Mouse (Mus musculus): ENCODE data around the gene Degs1. TPM values are rescaled to one million over a fixed set of nuclear protein-coding genes. Genes with fewer than 3 reads are reported as not detected.

Gene Degs1
- polyA plus RNA-seq, 1 experiment from 2014 or later, result 51.0 TPM

DNA sequence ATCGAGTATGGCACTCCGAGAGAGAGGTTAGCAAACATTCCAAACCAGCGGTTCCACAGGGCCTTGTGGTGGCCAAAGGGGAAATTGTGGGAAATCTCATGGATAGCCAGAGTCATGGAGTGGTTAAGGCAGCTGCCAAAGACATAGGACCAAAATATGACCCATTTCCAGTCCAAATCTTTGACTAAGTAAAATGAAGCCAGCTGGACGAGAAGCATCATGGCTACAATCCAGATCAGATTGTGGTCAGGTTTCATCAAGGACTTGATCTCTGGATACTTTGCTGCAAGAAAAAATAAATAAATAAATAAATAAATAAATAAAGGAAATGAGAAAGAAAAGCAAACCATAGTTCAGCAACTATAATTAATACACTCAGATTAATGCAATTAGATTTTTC, 3.2 kb downstream of the Degs1 start:
- no peaks in the 10 kb centered on the region for H3K9me3 ChIP-seq
- WGBS, result 97% methylated on average over 4 of the region's 4 CpGs
- no peak overlapping the region for H3K4me3 ChIP-seq (replicated peaks)
- peaks cover 43% of the 10 kb centered on the region for H3K36me3 ChIP-seq
- no peak overlapping the region for H3K27ac ChIP-seq
- H3K4me1 ChIP-seq (replicated peaks), result peaks cover 24% of the 10 kb centered on the region
- no peak for ATAC-seq
- no peak overlapping the region for H3K4me2 ChIP-seq (replicated peaks)
- H3K9ac ChIP-seq (replicated peaks), result no peak overlapping the region
- H3K27me3 ChIP-seq, result peaks cover 10% of the 10 kb centered on the region

DNA sequence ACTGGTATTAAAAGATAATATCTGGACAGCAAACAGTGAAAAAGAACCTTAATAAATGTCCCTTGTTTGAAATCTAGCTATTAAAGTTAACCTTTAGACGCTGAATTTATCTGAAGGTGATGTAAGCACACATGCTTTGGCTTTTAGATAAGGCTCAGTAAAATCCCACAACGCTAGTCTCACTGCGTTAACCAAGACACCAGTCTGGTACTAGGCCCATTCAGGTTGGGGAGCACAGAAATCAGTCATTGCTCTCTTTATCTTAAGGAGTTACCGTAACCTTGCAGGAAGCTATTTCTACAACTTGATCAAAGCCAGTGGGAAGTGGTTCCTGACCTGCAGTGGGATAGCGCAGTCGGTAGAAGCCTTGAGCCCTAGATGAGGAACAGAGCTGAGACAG, 7.5 kb downstream of the Degs1 start:
- Histone ChIP-seq H3K9me3 (no peaks in the 10 kb centered on the region), H3K4me1 (replicated peaks) (peaks cover 1% of the 10 kb centered on the region; the same call in 1 of the 2 replicates), H3K27me3 (no peaks in the 10 kb centered on the region), H3K4me2 (replicated peaks) (no peak overlapping the region), H3K27ac (no peak overlapping the region), H3K36me3 (peaks cover 59% of the 10 kb centered on the region), H3K4me3 (replicated peaks) (no peak overlapping the region), H3K9ac (replicated peaks) (no peak overlapping the region)
- 97% methylated on average over 6 of the region's 6 CpGs for WGBS
- ATAC-seq, result no peak

DNA sequence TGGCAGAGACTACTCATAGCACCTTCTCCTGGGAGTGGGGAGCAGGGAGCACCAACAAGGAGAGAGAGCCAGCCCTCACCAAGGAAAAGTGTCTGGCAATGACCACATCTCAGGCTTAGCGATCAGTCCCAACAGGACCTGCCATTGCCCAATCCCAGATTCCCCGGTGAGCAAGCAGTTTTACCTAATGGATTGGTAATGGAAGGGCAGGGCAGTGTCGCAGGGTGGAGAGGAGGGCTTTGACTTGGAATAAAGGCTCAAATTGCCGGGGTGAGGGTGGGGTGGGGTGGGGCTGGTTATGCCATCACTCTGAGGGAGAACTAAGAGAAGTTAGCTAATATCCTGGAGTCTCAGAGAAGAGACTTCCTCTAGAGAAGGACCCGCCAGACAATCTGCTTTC, 11.0 kb downstream of the Degs1 start:
- Histone ChIP-seq H3K4me3 (replicated peaks) (no peak overlapping the region), H3K4me1 (replicated peaks) (peaks cover 4% of the 10 kb centered on the region; the same call in 1 of the 2 replicates), H3K4me2 (replicated peaks) (no peak overlapping the region), H3K27ac (no peak overlapping the region), H3K9ac (replicated peaks) (no peak overlapping the region), H3K27me3 (no peaks in the 10 kb centered on the region), H3K36me3 (peaks cover 32% of the 10 kb centered on the region), H3K9me3 (no peaks in the 10 kb centered on the region)
- 82% methylated on average over 5 of the region's 5 CpGs for WGBS
- no peak for ATAC-seq

DNA sequence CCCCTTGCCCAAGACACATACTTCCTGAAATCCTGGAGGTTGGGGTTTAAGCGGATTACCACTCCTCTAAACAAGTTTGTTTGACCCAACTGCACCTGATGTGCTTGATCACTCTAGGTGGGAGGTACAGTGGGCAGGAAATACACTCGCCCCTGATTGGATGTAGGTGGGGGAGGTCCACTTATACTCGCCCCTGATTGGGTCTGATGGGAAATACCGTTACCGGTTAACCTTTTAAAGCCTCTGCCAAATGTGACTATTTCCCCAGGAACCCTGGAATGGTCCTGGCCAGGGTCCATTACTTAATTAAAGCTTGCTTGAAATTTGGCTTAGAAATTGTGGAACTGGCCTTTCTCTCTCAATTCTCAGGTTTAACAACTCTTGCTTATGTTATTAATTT, 11.5 kb downstream of the Degs1 start:
- Histone ChIP-seq H3K9ac (replicated peaks) (no peak overlapping the region), H3K27ac (no peak overlapping the region), H3K27me3 (no peaks in the 10 kb centered on the region), H3K4me2 (replicated peaks) (no peak overlapping the region), H3K9me3 (no peaks in the 10 kb centered on the region), H3K4me3 (replicated peaks) (no peak overlapping the region), H3K36me3 (peaks cover 28% of the 10 kb centered on the region), H3K4me1 (replicated peaks) (peaks cover 4% of the 10 kb centered on the region; the same call in 1 of the 2 replicates)
- 91% methylated on average over 5 of the region's 5 CpGs for WGBS
- ATAC-seq, result no peak

DNA sequence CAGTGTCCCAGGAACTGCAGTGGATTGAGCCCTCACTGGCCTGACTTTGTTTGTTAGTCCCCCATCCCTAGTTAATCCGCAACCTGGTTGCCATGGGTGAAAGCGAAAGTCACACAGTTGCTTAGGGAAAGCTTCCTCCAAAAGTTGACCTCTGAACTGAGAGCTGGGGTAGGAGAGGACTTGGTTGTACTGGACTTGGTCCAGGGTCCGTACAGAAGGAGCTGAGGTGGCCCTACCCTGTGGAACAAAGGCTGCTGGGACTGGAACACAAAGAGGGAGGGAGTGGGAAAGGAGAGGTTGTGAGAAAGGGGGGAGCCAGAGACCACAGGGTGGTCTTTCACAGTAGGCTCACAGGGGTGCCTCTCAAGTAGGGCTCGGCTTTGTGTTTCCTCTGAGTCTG, 14.3 kb downstream of the Degs1 start:
- no peak overlapping the region for H3K27ac ChIP-seq
- peaks cover 12% of the 10 kb centered on the region; the same call in 1 of the 2 replicates for H3K36me3 ChIP-seq
- H3K4me3 ChIP-seq (replicated peaks), result no peak overlapping the region
- no peaks in the 10 kb centered on the region for H3K9me3 ChIP-seq
- no peak overlapping the region for H3K9ac ChIP-seq (replicated peaks)
- H3K4me2 ChIP-seq (replicated peaks), result no peak overlapping the region
- WGBS, result 35% methylated on average over 4 of the region's 4 CpGs
- peaks cover 4% of the 10 kb centered on the region; the same call in 1 of the 2 replicates for H3K4me1 ChIP-seq (replicated peaks)
- ATAC-seq, result no peak
- H3K27me3 ChIP-seq, result no peaks in the 10 kb centered on the region

DNA sequence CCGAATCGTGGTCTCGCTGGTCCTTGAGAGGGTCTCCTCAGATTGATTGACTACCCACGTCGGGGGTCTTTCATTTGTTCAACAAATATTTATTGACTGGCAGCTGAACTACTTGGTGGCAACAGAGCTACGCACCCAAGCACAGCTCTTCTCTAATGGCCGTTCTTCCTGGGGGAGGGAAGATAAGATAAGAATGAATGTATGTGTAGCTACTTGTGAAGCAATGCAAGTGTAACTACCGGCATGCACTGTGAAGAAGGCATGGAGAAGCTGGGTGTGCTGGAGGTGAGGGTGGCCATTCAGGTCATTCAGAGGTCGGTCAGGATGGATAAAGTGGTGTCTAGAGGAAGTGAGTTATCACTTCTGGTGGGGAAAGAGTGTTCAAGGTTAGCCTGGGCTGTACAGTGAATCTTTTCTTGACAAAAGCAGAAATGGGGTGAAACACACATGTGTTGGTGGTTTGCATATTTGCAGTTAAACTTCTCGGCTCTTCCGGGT, 16.5 kb downstream of the Degs1 start:
- Histone ChIP-seq H3K27me3 (no peaks in the 10 kb centered on the region), H3K9me3 (no peaks in the 10 kb centered on the region), H3K4me2 (replicated peaks) (no peak overlapping the region), H3K36me3 (no peaks in the 10 kb centered on the region), H3K4me3 (replicated peaks) (no peak overlapping the region), H3K27ac (no peak overlapping the region), H3K4me1 (replicated peaks) (peaks cover 4% of the 10 kb centered on the region; the same call in 1 of the 2 replicates), H3K9ac (replicated peaks) (no peak overlapping the region)
- ATAC-seq, result no peak
- 94% methylated on average over 11 of the region's 11 CpGs for WGBS

DNA sequence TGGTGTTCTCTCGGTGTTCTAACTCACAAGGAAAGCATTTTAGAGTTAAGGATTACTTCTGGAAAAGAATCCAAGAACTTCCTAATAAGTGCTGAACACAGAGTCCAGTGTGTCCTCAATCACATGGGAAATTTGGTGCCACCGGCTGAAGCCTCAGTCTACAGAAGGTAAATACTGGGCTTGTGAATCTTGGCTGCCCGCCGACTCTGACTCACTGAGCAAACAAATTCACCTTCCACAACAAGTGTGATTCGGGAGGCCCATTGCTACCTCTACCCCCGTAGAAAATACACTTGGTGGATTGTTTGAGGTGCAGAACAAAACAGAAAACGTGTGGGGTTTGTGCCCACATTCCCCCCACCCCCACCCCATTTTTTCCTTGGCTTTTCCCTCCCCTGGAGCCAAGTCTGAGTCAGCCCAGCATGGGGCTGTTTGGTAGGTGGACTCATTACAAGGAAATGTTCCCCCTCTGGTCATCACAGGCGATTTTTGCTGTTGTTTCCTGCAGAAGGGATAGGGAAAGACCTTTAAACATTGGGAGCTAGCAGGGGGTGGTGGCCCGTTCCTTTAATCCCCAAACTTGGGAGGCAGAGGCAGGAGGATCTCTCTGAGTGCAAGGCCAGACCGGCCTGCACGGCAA, 26.4 kb downstream of the Degs1 start:
- Histone ChIP-seq H3K4me1 (replicated peaks) (no peaks in the 10 kb centered on the region; the same call in 1 of the 2 replicates), H3K9me3 (no peaks in the 10 kb centered on the region), H3K27me3 (peaks cover 19% of the 10 kb centered on the region; the same call in 1 of the 2 replicates), H3K4me3 (replicated peaks) (no peak overlapping the region), H3K27ac (no peak overlapping the region), H3K4me2 (replicated peaks) (no peak overlapping the region), H3K9ac (replicated peaks) (no peak overlapping the region), H3K36me3 (no peaks in the 10 kb centered on the region)
- no peak for ATAC-seq
- 89% methylated on average over 11 of the region's 11 CpGs for WGBS

DNA sequence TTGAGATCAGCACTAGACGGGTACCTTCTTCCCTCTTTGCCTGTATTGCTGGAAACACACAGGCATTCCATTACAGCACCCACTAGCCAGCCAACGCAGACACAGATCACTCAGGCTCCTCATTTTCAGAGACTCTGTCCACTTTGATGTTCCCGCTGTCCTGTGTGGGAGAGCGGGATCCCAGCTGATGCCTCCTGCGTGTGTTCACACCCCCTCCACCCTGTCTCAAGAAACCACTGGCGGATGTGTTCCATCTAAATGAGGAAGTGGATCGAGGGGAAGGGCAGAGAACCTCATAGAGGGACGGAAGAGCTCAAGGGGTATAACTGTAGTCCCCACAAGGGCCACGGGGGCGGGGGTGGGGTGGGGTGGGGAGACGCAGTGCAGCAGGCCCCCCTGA, 27.6 kb downstream of the Degs1 start:
- 92% methylated on average over 11 of the region's 11 CpGs for WGBS
- Histone ChIP-seq H3K27me3 (peaks cover 25% of the 10 kb centered on the region; the same call in 1 of the 2 replicates), H3K36me3 (no peaks in the 10 kb centered on the region), H3K4me2 (replicated peaks) (no peak overlapping the region), H3K9ac (replicated peaks) (no peak overlapping the region), H3K9me3 (no peaks in the 10 kb centered on the region), H3K4me1 (replicated peaks) (no peaks in the 10 kb centered on the region; the same call in 1 of the 2 replicates), H3K4me3 (replicated peaks) (no peak overlapping the region), H3K27ac (no peak overlapping the region)
- ATAC-seq, result no peak

DNA sequence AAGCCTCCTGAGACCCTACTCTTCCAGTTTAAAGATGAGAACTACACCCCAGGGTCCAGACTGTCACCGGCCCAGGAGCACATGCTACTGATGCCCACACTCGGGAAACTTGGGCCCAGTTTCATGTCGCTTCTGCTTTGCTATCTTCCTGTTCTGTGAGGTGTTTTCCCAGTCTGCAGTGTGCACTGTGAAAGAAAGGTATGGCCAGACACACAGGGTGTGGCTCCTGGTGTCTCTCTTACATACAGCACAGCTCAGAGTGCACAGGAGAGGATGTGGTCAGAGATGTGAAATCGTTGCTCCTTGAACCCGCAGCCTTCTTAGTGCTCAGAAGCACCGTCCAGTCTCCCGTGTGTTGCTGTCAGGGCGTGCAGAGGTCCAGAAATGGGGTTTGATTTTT, 28.0 kb downstream of the Degs1 start:
- no peak overlapping the region for H3K4me3 ChIP-seq (replicated peaks)
- H3K4me2 ChIP-seq (replicated peaks), result no peak overlapping the region
- H3K27me3 ChIP-seq, result peaks cover 28% of the 10 kb centered on the region; the same call in 1 of the 2 replicates
- H3K36me3 ChIP-seq, result no peaks in the 10 kb centered on the region
- H3K27ac ChIP-seq, result no peak overlapping the region
- no peaks in the 10 kb centered on the region; the same call in 1 of the 2 replicates for H3K4me1 ChIP-seq (replicated peaks)
- ATAC-seq, result no peak
- H3K9me3 ChIP-seq, result no peaks in the 10 kb centered on the region
- H3K9ac ChIP-seq (replicated peaks), result no peak overlapping the region
- WGBS, result 95% methylated on average over 8 of the region's 8 CpGs

DNA sequence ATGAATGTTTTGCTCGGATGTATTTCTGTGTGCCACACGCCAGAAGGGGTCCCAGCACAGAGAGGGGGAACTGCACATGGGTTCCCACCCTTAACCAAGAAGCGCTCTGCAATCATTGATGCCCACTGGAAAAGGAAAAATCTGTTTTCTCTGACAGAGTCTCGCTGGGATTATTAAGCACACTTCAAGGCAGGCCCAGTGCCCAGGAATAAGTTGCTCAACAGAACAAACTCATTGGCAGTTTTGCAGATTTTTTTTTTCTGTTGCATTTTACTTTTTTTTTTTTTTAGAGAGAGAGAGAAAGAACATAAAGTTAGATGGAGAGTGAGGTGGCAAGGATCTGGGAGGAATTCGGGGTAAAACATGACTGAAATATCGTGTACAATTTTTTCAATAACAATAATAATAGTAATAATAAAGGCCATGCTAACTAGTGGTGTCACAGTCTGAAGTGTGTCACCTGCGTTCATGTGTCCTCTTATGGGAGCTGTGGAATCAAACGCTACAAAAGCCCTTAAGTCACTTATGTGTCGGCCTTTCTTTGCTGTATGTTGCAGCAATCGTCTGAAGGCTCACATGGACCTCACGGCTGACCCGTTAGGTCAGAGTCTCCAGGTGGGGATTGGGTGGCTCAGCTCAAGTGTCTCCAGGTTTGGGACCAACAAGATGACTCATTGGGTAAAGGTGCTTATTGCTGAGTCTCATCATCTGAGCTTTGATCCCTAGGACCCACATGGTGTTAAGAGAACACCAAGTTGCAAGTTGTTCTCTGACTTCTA, 28.7 kb downstream of the Degs1 start:
- H3K27me3 ChIP-seq, result peaks cover 28% of the 10 kb centered on the region; the same call in 1 of the 2 replicates
- H3K4me3 ChIP-seq (replicated peaks), result no peak overlapping the region
- no peaks in the 10 kb centered on the region for H3K9me3 ChIP-seq
- no peak overlapping the region for H3K27ac ChIP-seq
- no peak overlapping the region for H3K9ac ChIP-seq (replicated peaks)
- WGBS, result 93% methylated on average over 12 of the region's 12 CpGs
- no peak for ATAC-seq
- H3K36me3 ChIP-seq, result no peaks in the 10 kb centered on the region
- H3K4me1 ChIP-seq (replicated peaks), result no peaks in the 10 kb centered on the region; the same call in 1 of the 2 replicates
- no peak overlapping the region for H3K4me2 ChIP-seq (replicated peaks)

DNA sequence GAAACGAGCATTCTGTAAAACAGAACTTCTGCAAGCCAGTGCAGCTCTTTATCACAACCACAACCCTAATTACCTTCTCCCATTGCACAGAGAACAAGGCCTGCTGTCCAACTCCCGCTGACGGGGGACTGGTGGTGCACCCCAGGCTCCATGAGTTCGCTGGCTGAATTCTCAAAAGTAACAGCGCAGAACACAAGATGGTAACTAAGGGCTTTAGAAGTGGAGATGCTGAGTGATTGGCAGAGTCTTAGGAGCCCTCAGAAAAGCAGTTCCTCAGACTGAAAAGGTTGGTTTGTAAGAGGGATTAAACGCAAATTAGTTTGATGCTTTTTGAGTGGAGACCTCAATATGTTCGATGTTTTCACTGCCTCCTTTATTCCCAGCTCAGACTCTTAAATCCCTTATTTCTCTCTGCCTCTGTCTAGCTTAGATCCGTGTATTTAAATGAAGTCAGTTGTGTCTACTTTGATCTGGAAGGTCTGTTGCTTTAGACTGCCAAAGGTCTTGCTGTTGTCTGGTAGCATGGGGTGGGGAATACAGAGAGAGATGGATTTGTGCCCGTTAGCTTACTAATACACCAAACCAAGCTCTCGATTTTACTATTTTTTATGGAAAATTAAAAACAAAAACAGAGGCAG, 30.0 kb downstream of the Degs1 start:
- Histone ChIP-seq H3K9ac (replicated peaks) (no peak overlapping the region), H3K4me2 (replicated peaks) (no peak overlapping the region), H3K27ac (no peak overlapping the region), H3K27me3 (peaks cover 28% of the 10 kb centered on the region), H3K4me1 (replicated peaks) (no peaks in the 10 kb centered on the region; the same call in 1 of the 2 replicates), H3K9me3 (no peaks in the 10 kb centered on the region), H3K4me3 (replicated peaks) (no peak overlapping the region), H3K36me3 (no peaks in the 10 kb centered on the region)
- peak; percentile 86 for ATAC-seq
- WGBS, result 18% methylated on average over 10 of the region's 10 CpGs

DNA sequence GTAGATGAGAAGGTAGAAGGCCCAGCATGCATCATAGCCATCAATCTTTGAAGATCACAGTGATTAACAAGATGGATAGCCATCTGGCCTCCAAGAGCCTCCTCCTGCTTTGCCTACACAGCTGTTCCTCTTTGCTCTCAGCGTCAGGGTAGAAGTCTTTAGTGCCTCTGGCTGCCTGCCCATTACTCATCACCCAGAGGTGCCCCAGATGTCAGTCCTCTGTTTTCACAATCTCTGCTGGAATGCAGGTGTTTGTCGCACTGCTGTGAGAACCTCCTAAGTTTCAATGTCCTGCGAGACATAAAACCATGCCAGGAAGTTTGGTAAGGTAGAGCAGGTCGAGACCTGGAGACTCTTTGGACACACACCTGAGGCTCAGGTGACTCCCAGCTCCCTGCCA, 31.9 kb downstream of the Degs1 start:
- H3K27ac ChIP-seq, result no peak overlapping the region
- H3K36me3 ChIP-seq, result no peaks in the 10 kb centered on the region
- H3K9me3 ChIP-seq, result no peaks in the 10 kb centered on the region
- no peaks in the 10 kb centered on the region; the same call in 1 of the 2 replicates for H3K4me1 ChIP-seq (replicated peaks)
- H3K9ac ChIP-seq (replicated peaks), result no peak overlapping the region
- H3K27me3 ChIP-seq, result peaks cover 27% of the 10 kb centered on the region
- H3K4me3 ChIP-seq (replicated peaks), result no peak overlapping the region
- WGBS, result 90% methylated on average over 4 of the region's 4 CpGs
- ATAC-seq, result no peak
- no peak overlapping the region for H3K4me2 ChIP-seq (replicated peaks)

Data from midbrain, embryonic 13.5 days (tissue).